Mouse (Mus musculus): ENCODE data around the gene Gng5. TPM values are rescaled to one million over a fixed set of nuclear protein-coding genes. Genes with fewer than 3 reads are reported as not detected.

The Gng5 gene
- polyA plus RNA-seq, 1 experiment: 341 TPM

DNA sequence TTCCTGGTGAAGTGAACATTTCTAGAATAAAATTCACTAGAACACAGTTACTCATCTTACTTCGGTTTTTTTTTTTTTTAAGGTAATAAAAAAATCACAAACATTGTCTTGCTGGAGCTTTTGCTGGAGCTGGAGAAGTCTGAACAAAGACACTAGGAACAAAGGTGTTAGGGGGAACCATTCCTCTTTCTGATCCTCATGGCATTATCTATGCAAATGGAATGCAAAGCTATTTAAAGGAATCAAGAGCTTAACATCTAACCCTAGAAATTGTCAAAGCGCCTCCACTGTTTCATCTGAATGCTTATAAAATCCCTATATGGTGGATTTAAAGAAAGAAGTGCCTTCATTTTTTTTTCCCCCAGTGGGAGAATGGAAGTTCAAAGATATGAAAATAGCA is 28.7 kb downstream of the Gng5 start:
- Histone ChIP-seq H3K4me3 (replicated peaks; ENCODE audit: extremely low read depth, low read depth, low read length) (no peak overlapping the region), H3K4me1 (ENCODE audit: control insufficient read depth, insufficient read depth, low read length) (no peaks in the 10 kb centered on the region)
- TF ChIP-seq CTCF (IDR thresholded peaks at IDR 0.05; ENCODE audit: insufficient read depth, low read length) (no peak), POLR2A (IDR thresholded peaks at IDR 0.05; ENCODE audit: borderline replicate concordance, extremely low read depth, low read depth, low read length) (no peak)
- DNase-seq: no peak
- WGBS: 54% methylated on average over 2 of the region's 2 CpGs

DNA sequence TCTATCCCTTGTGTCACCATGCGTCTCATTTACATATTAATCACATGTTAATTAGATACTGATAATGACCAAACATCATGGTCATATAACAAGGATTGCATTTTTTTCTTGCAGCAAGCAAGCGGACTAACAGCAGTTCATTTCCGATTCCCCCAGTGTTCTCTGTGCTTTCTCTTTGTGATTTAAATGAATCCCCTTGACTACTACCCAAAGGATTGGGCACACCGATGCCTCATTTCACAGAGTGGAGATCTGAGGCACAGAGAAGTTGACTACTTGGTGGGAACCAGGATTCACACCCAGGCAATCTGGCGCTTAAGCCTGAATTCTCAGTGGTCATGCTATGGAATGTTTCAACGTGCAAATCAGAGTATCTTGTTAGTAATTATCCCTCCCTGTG is 35.4 kb downstream of the Gng5 start:
- no peak for DNase-seq
- WGBS: 69% methylated on average over 6 of the region's 6 CpGs
- Histone ChIP-seq H3K4me3 (replicated peaks; ENCODE audit: extremely low read depth, low read depth, low read length) (no peak overlapping the region), H3K4me1 (ENCODE audit: control insufficient read depth, insufficient read depth, low read length) (no peaks in the 10 kb centered on the region)
- no peak for TF ChIP-seq POLR2A (IDR thresholded peaks at IDR 0.05; ENCODE audit: borderline replicate concordance, extremely low read depth, low read depth, low read length)
- TF ChIP-seq CTCF (IDR thresholded peaks at IDR 0.05; ENCODE audit: insufficient read depth, low read length): no peak

DNA sequence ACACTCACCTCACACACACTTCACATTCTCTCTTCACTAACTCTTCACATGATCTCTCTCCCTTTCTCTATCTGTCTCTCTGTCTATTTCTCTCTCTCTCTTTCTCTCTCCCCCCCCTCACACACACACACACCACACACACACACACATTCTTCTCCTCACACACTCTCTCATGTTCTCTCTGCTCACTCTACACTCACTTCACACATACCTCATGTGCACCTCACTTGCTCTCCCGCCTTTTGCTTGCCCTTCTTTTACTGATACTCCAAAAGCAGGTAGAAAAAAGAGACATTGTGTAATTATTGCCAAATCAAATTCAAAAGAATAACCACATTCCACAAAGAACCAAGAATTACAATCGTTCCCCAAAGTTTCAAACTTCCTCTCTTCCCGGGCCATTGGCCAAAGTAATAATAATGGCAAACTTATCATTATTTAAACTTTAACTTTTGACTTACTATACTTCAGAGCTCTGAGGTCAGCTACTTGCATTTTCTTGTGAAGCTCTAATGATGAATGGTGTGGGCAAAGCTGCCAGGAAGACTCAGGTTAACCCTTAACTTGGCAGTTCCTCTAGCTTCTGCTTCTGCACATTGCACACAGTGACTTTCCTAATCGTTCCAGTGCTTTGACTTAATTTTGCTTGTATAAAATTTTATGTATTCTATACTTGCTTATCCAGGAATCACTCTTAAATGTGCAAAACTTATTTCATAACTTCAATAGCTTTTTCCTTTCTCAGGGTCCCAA is 41.1 kb downstream of the Gng5 start:
- Histone ChIP-seq H3K4me3 (replicated peaks; ENCODE audit: extremely low read depth, low read depth, low read length) (no peak overlapping the region), H3K4me1 (ENCODE audit: control insufficient read depth, insufficient read depth, low read length) (no peaks in the 10 kb centered on the region)
- TF ChIP-seq POLR2A (IDR thresholded peaks at IDR 0.05; ENCODE audit: borderline replicate concordance, extremely low read depth, low read depth, low read length) (no peak), CTCF (IDR thresholded peaks at IDR 0.05; ENCODE audit: insufficient read depth, low read length) (no peak)
- DNase-seq: no peak
- WGBS: 37% methylated on average over 4 of the region's 4 CpGs

DNA sequence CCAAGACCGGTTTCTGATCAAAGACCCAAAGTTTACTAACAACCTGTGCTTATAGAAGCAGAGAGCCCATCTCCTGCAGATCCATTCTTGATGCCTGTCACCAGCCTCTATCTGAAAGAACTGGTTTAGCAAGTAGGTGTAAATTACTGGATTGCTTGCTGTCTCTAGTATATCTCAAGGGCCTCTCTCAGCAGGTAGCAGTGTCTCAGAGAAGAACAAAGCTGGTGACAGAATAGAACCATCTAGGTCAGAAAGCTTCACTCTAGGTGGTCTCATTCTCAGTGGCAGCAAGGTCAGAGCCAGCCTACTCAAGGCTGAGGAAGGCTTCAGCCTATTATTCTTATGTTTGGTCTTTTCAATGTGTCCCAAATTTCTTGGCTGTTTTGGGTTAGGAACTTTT is 44.0 kb downstream of the Gng5 start:
- no peak for TF ChIP-seq POLR2A (IDR thresholded peaks at IDR 0.05; ENCODE audit: borderline replicate concordance, extremely low read depth, low read depth, low read length)
- TF ChIP-seq CTCF (IDR thresholded peaks at IDR 0.05; ENCODE audit: insufficient read depth, low read length): no peak
- 18% methylated on average over 1 of the region's 1 CpGs for WGBS
- H3K4me3 ChIP-seq (replicated peaks; ENCODE audit: extremely low read depth, low read depth, low read length): no peak overlapping the region
- H3K4me1 ChIP-seq (ENCODE audit: control insufficient read depth, insufficient read depth, low read length): no peaks in the 10 kb centered on the region
- no peak for DNase-seq

DNA sequence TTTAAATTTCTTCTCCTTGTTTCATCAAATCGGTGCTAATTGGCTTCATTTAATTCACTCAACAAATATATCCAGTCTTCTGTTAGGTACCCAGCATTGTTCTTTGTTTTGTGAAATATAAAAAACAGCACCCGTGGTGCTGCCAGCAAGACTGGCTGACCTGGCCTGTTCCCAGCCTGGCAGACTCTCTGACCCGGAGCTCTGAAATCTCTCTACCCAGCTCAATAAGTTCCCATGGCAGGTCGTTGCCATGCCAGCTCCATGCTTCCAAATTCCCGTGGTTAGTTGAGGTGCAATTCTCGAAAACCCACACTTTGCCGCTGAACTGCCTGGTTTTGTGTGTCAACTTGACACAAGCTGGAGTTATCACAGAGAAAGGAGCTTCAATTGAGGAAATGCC is 55.2 kb downstream of the Gng5 start:
- WGBS: 80% methylated on average over 7 of the region's 7 CpGs

More for the DNA sequence above, 55.2 kb downstream of the Gng5 start:
- TF ChIP-seq POLR2A (IDR thresholded peaks at IDR 0.05; ENCODE audit: borderline replicate concordance, extremely low read depth, low read depth, low read length) (no peak), CTCF (IDR thresholded peaks at IDR 0.05; ENCODE audit: insufficient read depth, low read length) (no peak)
- Histone ChIP-seq H3K4me3 (replicated peaks; ENCODE audit: extremely low read depth, low read depth, low read length) (no peak overlapping the region), H3K4me1 (ENCODE audit: control insufficient read depth, insufficient read depth, low read length) (no peaks in the 10 kb centered on the region)
- no peak for DNase-seq

Other genes starting within 250 kb of the Gng5 start
- 5.9 and 7.2 TPM in 2 replicates for gene Ssx2ip, start 95.2 kb upstream of the Gng5 start, polyA plus RNA-seq (2012; rRNA removed)
- 4.9 and 5.6 TPM in 2 replicates for gene Ctbs, start 50.0 kb upstream of the Gng5 start, polyA plus RNA-seq (2012; rRNA removed)
- gene Spata1, start 54 bp upstream of the Gng5 start, polyA plus RNA-seq (2012; rRNA removed): 0.85 and 0.88 TPM in 2 replicates
- 7.0 and 10.4 TPM in 2 replicates for gene Rpf1, start 21.6 kb downstream of the Gng5 start, polyA plus RNA-seq (2012; rRNA removed)
- gene Uox, start 70.6 kb downstream of the Gng5 start, polyA plus RNA-seq (2012; rRNA removed): 0.40 and 0.82 TPM in 2 replicates
- gene Dnase2b, start 115.8 kb downstream of the Gng5 start, polyA plus RNA-seq (2012; rRNA removed): 0.04 TPM in 1 of 2 replicates, not detected in the other
- gene 4930503B20Rik, start 151.5 kb downstream of the Gng5 start, polyA plus RNA-seq (2012; rRNA removed): not detected in 2 replicates
- 0.11 and 0.17 TPM in 2 replicates for gene Samd13, start 185.8 kb downstream of the Gng5 start, polyA plus RNA-seq (2012; rRNA removed)